Mouse (Mus musculus) right cerebral cortex, postnatal 36 days (tissue): ENCODE measurements around the gene Carmil3.

Experiments
- DNase-seq, 2 experiments: peaks; one replicate each; pipeline ENCODE4 v3.0.0; 2022; ENCODE audit warnings: low spot score in 2 of 2, mixed read lengths in 1 of 2

The Carmil3 gene

GRCm38 (mm10) chr14:55490361-55491201, at the start of gene Carmil3:
Gene Carmil3 (plus strand): TSS chr14:55490651.
- DNase-seq = peak; percentile 81

- no peak for DNase-seq
These were observed 32.8 kb upstream of the Carmil3 start for GRCm38 (mm10) chr14:55457693-55458092.

- peak; percentile 34 to 42 for DNase-seq
These were observed 32.2 kb upstream of the Carmil3 start for GRCm38 (mm10) chr14:55458273-55458672.

- DNase-seq = no peak
These were observed 31.7 kb upstream of the Carmil3 start for GRCm38 (mm10) chr14:55458761-55459160.

GRCm38 (mm10) chr14:55459796-55460195, 30.7 kb upstream of the Carmil3 start:
- DNase-seq = no peak

- DNase-seq = peak; percentile 25 to 50
These were observed 30.2 kb upstream of the Carmil3 start for GRCm38 (mm10) chr14:55460297-55460696.

- no peak for DNase-seq
These were observed 28.7 kb upstream of the Carmil3 start for GRCm38 (mm10) chr14:55461757-55462156.

- DNase-seq = no peak
These were observed 24.0 kb upstream of the Carmil3 start for GRCm38 (mm10) chr14:55466481-55466880.

GRCm38 (mm10) chr14:55467108-55467507, 23.3 kb upstream of the Carmil3 start:
- no peak for DNase-seq

GRCm38 (mm10) chr14:55468301-55468741, 22.1 kb upstream of the Carmil3 start:
- no peak for DNase-seq

- DNase-seq = no peak
These were observed 21.4 kb upstream of the Carmil3 start for GRCm38 (mm10) chr14:55469041-55469440.

GRCm38 (mm10) chr14:55469821-55470220, 20.6 kb upstream of the Carmil3 start:
- DNase-seq = no peak

- no peak for DNase-seq
These were observed 19.6 kb upstream of the Carmil3 start for GRCm38 (mm10) chr14:55470806-55471205.

GRCm38 (mm10) chr14:55475654-55476053, 14.8 kb upstream of the Carmil3 start:
- DNase-seq = no peak

GRCm38 (mm10) chr14:55477421-55477820, 13.0 kb upstream of the Carmil3 start:
- no peak for DNase-seq

GRCm38 (mm10) chr14:55477829-55478228, 12.6 kb upstream of the Carmil3 start:
- no peak for DNase-seq

GRCm38 (mm10) chr14:55478651-55479599, 11.5 kb upstream of the Carmil3 start, which contains the start of gene Dhrs4:
Gene Dhrs4 (plus strand): TSS chr14:55478758.
- peak; percentile 63 to 69 for DNase-seq

- no peak for DNase-seq
These were observed 10.8 kb upstream of the Carmil3 start for GRCm38 (mm10) chr14:55479629-55480028.

- DNase-seq = no peak
These were observed 5.9 kb upstream of the Carmil3 start for GRCm38 (mm10) chr14:55484430-55485085.

GRCm38 (mm10) chr14:55486836-55487235, 3.6 kb upstream of the Carmil3 start:
- no peak for DNase-seq

GRCm38 (mm10) chr14:55491291-55491833, 911 bp downstream of the Carmil3 start:
- no peak for DNase-seq
